Mouse (Mus musculus) heart, embryonic 14.5 days (tissue): ENCODE data around the gene Dcun1d3. TPM values are rescaled to one million over a fixed set of nuclear protein-coding genes. Genes with fewer than 3 reads are reported as not detected.

Source experiments
- ATAC-seq: fragments of 200-750 bp; cut with Nextera tagmentation; 2 replicates; pipeline ENCODE4 v1.8.0; 2017; ENCODE audit warnings: low read depth, moderate TSS enrichment; ENCODE audit not compliant: insufficient number of reproducible peaks, insufficient read depth, low FRiP score
- H3K27ac ChIP-seq, 2 experiments: fragments of 200-500 bp in 1 of 2; fragments of 300-500 bp in 1 of 2; sonication (generic) in 1 of 2; replicated peaks in 1 of 2; 2 replicates each; pipeline ENCODE4 v1.5.1; 2012 to 2014; ENCODE audit warnings: low read depth in 2 of 2, low read length in 2 of 2, control low read depth in 1 of 2, mild to moderate bottlenecking in 1 of 2, mixed read lengths in 1 of 2; ENCODE audit not compliant: control insufficient read depth in 1 of 2, insufficient read depth in 1 of 2
- H3K27me3 ChIP-seq: fragments of 300-500 bp; sonication (generic); 2 replicates; pipeline ENCODE4 v1.6.1; 2014; ENCODE audit warnings: mild to moderate bottlenecking, low read length, control low read depth; ENCODE audit not compliant: control insufficient read depth, insufficient read depth
- H3K36me3 ChIP-seq: fragments of 300-500 bp; sonication (generic); 2 replicates; pipeline ENCODE4 v1.6.1; 2014; ENCODE audit warnings: mild to moderate bottlenecking, control low read depth, low read length, mixed read lengths; ENCODE audit not compliant: control insufficient read depth, insufficient read depth
- H3K4me1 ChIP-seq, 2 experiments: fragments of 200-500 bp in 1 of 2; fragments of 300-500 bp in 1 of 2; sonication (generic) in 1 of 2; 2 replicates each; pipeline ENCODE4 v1.6.1; 2012 to 2014; ENCODE audit warnings: low read length in 2 of 2, control low read depth in 1 of 2, mixed read lengths in 1 of 2; ENCODE audit not compliant: control insufficient read depth in 2 of 2, insufficient read depth in 2 of 2
- H3K4me2 ChIP-seq: fragments of 300-500 bp; sonication (generic); 2 replicates; pipeline ENCODE4 v1.6.1; 2014; ENCODE audit warnings: mild to moderate bottlenecking, low read length
- H3K4me3 ChIP-seq, 2 experiments: fragments of 200-500 bp in 1 of 2; fragments of 300-500 bp in 1 of 2; sonication (generic) in 1 of 2; 2 replicates each; pipeline ENCODE4 v1.5.1; 2012 to 2014; ENCODE audit warnings: low read length in 2 of 2, mild to moderate bottlenecking in 2 of 2, control low read depth in 1 of 2, low read depth in 1 of 2, moderate library complexity in 1 of 2; ENCODE audit not compliant: control insufficient read depth in 1 of 2, insufficient read depth in 1 of 2
- H3K9ac ChIP-seq: fragments of 300-500 bp; sonication (generic); 2 replicates; pipeline ENCODE4 v1.6.1; 2014; ENCODE audit warnings: mild to moderate bottlenecking, low read length
- H3K9me3 ChIP-seq: fragments of 300-500 bp; sonication (generic); 2 replicates; pipeline ENCODE4 v1.6.1; 2016; ENCODE audit warnings: low read length, control low read depth; ENCODE audit not compliant: control insufficient read depth
- WGBS: fragments of 180-500 bp; shearing (Covaris S2); extraction: QIAGEN DNeasy Blood & Tissue Kit; methylation state at CpG from one replicate; pipeline ENCODE4 v1.1.7; 2014; 5-methylcytosine and 5-hydroxymethylcytosine counted together
- polyA plus RNA-seq: library from polyadenylated mRNA; unstranded; fragments of >200 nt; fragmentation: Nextera tagmentation; extraction: Ambion mirVana; gene quantifications from 2 replicates; pipeline ENCODE4 v1.2.1, GENCODE M21; 2014

Gene Dcun1d3
- polyA plus RNA-seq, 1 experiment from 2014 or later: 5.4 TPM

DNA sequence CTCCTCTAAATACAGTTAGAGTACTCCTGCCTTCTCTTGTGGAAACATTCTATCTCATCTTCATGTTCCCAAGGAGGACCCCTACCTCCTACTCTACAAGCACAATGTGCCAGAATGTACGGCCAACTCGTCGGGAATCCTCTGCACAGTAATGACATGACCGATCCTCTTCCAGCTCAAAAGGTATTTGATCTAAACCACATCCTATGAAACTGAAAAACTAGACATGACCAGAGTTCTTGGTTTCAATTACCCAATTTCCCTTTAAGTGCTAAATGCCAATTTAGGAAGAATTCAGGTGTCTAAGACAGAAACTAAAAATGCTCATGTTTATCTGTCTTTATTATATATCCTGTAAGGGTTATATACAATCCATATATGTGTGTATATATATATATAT, 23.9 kb downstream of the Dcun1d3 start:
- H3K4me2 ChIP-seq: no peak overlapping the region
- H3K27me3 ChIP-seq: no peaks in the 10 kb centered on the region
- no peaks in the 10 kb centered on the region for H3K9me3 ChIP-seq
- peaks cover 11% of the 10 kb centered on the region; the same call in 1 of the 2 replicates for H3K36me3 ChIP-seq
- WGBS: 94% methylated on average over 4 of the region's 4 CpGs
- no peak for ATAC-seq
- H3K4me1 ChIP-seq: 0 out of 4 replicates have a peak, but pooled peaks cover 0 to 4% of the 10 kb centered on the region in 2 experiments
- no peak overlapping the region for H3K27ac ChIP-seq
- H3K4me3 ChIP-seq: no peak overlapping the region
- H3K9ac ChIP-seq: no peak overlapping the region

DNA sequence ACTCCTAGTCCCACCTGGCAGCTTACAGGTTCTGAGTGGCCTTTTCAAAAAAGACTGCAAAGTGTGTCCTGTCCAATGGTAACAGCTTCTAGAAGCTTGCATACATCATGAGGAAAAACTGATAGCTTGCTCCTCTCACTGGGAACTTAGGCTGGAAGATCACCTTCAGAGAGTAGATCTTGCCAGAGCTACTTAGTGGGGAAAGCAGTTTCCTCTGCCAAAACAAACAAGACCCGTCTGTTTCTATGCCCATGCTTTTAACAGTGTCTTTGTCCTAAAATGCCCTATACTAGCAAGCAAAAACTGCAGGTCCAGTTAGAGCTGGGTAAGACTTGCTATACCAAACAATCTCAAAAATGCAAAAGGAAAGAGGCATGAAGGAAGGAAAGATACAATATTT, 30.0 kb downstream of the Dcun1d3 start:
- peaks cover 7 to 21% of the 10 kb centered on the region in 2 experiments; a peak in 3 of 4 replicates for H3K4me1 ChIP-seq
- H3K9ac ChIP-seq: no peak overlapping the region
- 55% methylated on average over 1 of the region's 1 CpGs for WGBS
- no peak overlapping the region for H3K4me3 ChIP-seq
- H3K4me2 ChIP-seq: no peak overlapping the region
- no peaks in the 10 kb centered on the region for H3K27me3 ChIP-seq
- ATAC-seq: no peak
- no peak overlapping the region for H3K27ac ChIP-seq
- H3K36me3 ChIP-seq: peaks cover 13% of the 10 kb centered on the region; the same call in 1 of the 2 replicates
- no peaks in the 10 kb centered on the region for H3K9me3 ChIP-seq

DNA sequence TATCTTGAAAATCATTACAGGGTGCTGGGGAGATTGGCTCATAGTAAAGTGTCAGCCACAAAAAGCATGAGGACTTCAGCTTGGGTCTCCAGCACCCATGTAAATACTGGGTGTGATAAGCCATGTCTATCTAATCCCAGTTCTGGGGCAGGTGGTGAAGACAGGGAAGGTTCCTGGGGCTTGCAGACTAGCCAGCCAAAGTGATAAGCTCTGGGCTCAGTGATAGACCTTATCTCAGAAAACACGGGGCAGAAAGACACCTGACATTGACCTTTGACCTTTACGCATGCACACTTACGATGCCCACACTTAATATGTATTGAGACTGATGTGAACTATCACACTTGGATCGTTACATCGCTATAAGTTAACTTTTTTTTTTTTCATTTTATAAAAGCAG, 31.6 kb downstream of the Dcun1d3 start:
- Histone ChIP-seq H3K4me2 (no peak overlapping the region), H3K36me3 (peaks cover 7% of the 10 kb centered on the region), H3K4me3 (no peak overlapping the region), H3K4me1 (peaks cover 7 to 29% of the 10 kb centered on the region in 2 experiments), H3K27ac (no peak overlapping the region), H3K9me3 (no peaks in the 10 kb centered on the region), H3K9ac (no peak overlapping the region), H3K27me3 (no peaks in the 10 kb centered on the region)
- no peak for ATAC-seq
- whole genome bisulfite sequencing: 62% methylated on average over 5 of the region's 5 CpGs

DNA sequence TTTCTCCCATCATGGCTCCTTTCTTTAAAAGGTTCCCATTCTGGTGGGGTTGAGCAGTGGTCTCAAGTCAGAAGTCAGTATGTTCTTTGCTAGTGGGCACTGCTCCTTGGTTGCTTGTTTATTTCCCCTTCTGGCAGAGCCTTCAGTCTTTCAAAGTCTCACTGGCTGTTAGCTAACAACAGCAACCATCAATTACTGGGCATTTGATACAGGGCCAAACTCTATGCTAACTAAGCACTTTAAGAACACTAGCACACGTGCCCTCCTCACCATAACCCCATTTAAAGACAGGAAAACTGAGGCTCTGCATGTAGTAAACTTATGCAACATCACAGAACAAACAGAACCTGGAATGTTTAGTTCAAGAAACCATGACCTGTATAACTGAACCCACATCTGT, 33.9 kb downstream of the Dcun1d3 start:
- WGBS: 71% methylated on average over 1 of the region's 1 CpGs
- peak overlapping the region; percentile 11 to 68; a peak in 2 of 4 replicates for H3K27ac ChIP-seq
- H3K9ac ChIP-seq: no peak overlapping the region

DNA sequence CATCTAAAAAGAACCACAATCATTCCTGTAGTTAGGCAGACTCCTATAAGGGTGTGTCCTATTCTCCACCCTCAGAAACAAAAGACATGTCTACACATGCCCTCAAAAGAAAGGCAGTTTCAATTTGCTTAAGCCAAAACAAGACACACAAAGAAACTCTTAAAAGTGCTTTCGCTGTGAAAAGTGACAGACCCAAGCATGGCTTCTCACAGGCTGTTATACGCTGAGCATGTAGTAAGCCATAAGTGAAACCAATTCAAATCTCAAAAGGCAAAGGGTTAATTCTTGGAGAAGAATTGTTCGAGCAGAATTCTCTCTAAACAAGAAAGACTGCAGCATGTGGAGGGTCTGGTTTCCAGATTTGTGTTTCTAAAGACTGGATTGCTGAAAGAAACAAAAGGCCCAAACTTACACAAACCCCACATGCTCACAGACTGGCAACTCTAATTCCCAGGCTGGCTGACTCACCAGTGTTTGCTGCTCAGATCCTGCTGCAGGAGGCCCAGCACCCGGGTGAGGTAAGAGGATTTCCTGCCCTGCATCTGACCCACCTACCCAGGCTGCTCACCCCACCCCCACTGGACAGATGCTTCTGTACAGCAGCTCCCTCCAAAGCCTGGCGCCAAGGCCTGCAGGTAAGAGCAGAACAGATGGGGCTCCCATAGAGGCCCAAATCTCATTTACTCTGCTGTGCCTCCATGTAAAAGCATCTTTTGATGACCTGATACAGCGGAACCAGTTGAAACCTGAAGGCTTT, 34.6 kb downstream of the Dcun1d3 start:
- Histone ChIP-seq H3K9ac (0 out of 2 replicates have a peak overlapping the region, but pooled peaks have one; percentile 5), H3K36me3 (peaks cover 29% of the 10 kb centered on the region), H3K4me3 (no peak overlapping the region), H3K27me3 (no peaks in the 10 kb centered on the region), H3K27ac (peak overlapping the region; percentile 64 to 68), H3K9me3 (no peaks in the 10 kb centered on the region), H3K4me1 (peaks cover 7 to 29% of the 10 kb centered on the region in 2 experiments), H3K4me2 (no peak overlapping the region)
- peak; percentile 76; the same call in 1 of the 2 replicates for ATAC-seq
- WGBS: 42% methylated on average over 6 of the region's 6 CpGs

More for the DNA sequence above, 33.9 kb downstream of the Dcun1d3 start:
- no peak for ATAC-seq
- Histone ChIP-seq H3K4me3 (no peak overlapping the region), H3K9me3 (no peaks in the 10 kb centered on the region), H3K27me3 (no peaks in the 10 kb centered on the region), H3K4me2 (no peak overlapping the region), H3K36me3 (peaks cover 25% of the 10 kb centered on the region), H3K4me1 (peaks cover 7 to 29% of the 10 kb centered on the region in 2 experiments)

DNA sequence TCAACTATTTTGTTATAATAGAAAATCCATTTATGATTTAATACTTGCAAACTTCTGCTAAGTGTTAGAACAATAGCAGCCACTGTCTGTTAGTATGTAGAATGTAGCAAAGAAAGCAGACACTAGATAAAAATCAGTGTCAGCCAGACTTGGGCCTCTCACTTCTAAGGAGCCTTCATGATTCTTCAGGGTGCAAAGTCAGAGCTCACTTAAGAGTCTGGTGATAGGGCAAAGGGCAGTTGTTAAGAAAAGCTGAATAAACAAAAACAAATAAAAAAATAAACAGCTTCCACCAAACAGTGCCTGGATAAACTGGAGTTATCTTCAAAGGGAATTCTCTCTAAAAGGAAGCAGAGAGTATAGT, 35.1 kb downstream of the Dcun1d3 start:
- Histone ChIP-seq H3K4me2 (no peak overlapping the region), H3K9me3 (no peaks in the 10 kb centered on the region), H3K36me3 (peaks cover 35% of the 10 kb centered on the region), H3K4me1 (peaks cover 7 to 29% of the 10 kb centered on the region in 2 experiments), H3K27ac (peak overlapping the region in 1 of 2 experiments; percentile 68; a peak in 2 of 4 replicates), H3K4me3 (no peak overlapping the region), H3K27me3 (no peaks in the 10 kb centered on the region), H3K9ac (0 out of 2 replicates have a peak overlapping the region, but pooled peaks have one; percentile 5)
- ATAC-seq: no peak

DNA sequence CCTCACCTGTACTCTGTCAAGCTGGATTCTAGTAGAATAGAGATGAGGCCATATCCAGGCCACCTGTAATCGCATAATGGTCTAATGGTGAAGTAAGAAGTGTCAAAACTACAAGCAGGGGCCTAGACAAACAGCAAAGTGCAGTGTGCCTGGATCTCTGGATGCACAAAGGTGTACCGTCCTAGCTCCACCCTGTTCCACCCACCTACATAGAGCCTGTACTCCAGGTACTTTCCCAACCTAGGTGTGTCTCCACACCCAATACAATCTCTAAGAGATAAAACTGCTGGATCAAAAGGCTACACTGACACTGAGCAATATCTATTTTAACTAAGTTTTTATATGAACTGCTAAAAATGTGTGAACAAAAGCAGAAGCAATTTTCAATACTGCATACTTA, 35.5 kb downstream of the Dcun1d3 start:
- no peak overlapping the region for H3K4me2 ChIP-seq
- ATAC-seq: no peak
- H3K9me3 ChIP-seq: no peaks in the 10 kb centered on the region
- peaks cover 7 to 29% of the 10 kb centered on the region in 2 experiments for H3K4me1 ChIP-seq
- 82% methylated on average over 2 of the region's 2 CpGs for WGBS
- H3K27me3 ChIP-seq: no peaks in the 10 kb centered on the region
- no peak overlapping the region for H3K4me3 ChIP-seq
- H3K9ac ChIP-seq: no peak overlapping the region
- no peak overlapping the region for H3K27ac ChIP-seq
- H3K36me3 ChIP-seq: peaks cover 39% of the 10 kb centered on the region
